Mouse (Mus musculus): ENCODE data around the gene Klhl6. TPM values are rescaled to one million over a fixed set of nuclear protein-coding genes. Genes with fewer than 3 reads are reported as not detected.

Gene Klhl6
- polyA plus RNA-seq, 1 experiment: 3.0 TPM

GRCm38 (mm10) chr16:19908291-19908690 lies 74.5 kb downstream of the Klhl6 start:
- H3K27ac ChIP-seq (ENCODE audit: insufficient read depth, low read depth, low read length): no peak overlapping the region
- TF ChIP-seq CTCF (IDR thresholded peaks at IDR 0.05; ENCODE audit: extremely low read depth, insufficient read length, insufficient replicate concordance, low read depth, low read length) (no peak), POLR2A (IDR thresholded peaks at IDR 0.05; ENCODE audit: low read depth, low read length) (no peak)
- no peaks in the 10 kb centered on the region; the same call in 1 of the 2 replicates for H3K4me1 ChIP-seq (ENCODE audit: control insufficient read depth, insufficient read depth, insufficient read length, low read length)
- H3K36me3 ChIP-seq (ENCODE audit: control insufficient read depth, insufficient read depth, low read length): no peaks in the 10 kb centered on the region
- no peak overlapping the region for H3K4me3 ChIP-seq (ENCODE audit: low read depth, low read length)
- WGBS: 55% methylated on average over 3 of the region's 3 CpGs
- no peaks in the 10 kb centered on the region for H3K27me3 ChIP-seq (ENCODE audit: control insufficient read depth, insufficient read depth, low read length)

GRCm38 (mm10) chr16:19907103-19907502 lies 75.7 kb downstream of the Klhl6 start:
- no peak overlapping the region for H3K27ac ChIP-seq (ENCODE audit: insufficient read depth, low read depth, low read length)
- H3K4me1 ChIP-seq (ENCODE audit: control insufficient read depth, insufficient read depth, insufficient read length, low read length): no peaks in the 10 kb centered on the region; the same call in 1 of the 2 replicates
- no peaks in the 10 kb centered on the region for H3K36me3 ChIP-seq (ENCODE audit: control insufficient read depth, insufficient read depth, low read length)
- H3K27me3 ChIP-seq (ENCODE audit: control insufficient read depth, insufficient read depth, low read length): no peaks in the 10 kb centered on the region
- H3K4me3 ChIP-seq (ENCODE audit: low read depth, low read length): no peak overlapping the region
- TF ChIP-seq POLR2A (IDR thresholded peaks at IDR 0.05; ENCODE audit: low read depth, low read length): no peak
- 42% methylated on average over 2 of the region's 2 CpGs for WGBS

GRCm38 (mm10) chr16:19904734-19905479 lies 77.9 kb downstream of the Klhl6 start:
- TF ChIP-seq POLR2A (IDR thresholded peaks at IDR 0.05; ENCODE audit: low read depth, low read length) (no peak), CTCF (IDR thresholded peaks at IDR 0.05; ENCODE audit: extremely low read depth, insufficient read length, insufficient replicate concordance, low read depth, low read length) (no peak)
- Histone ChIP-seq H3K27me3 (ENCODE audit: control insufficient read depth, insufficient read depth, low read length) (no peaks in the 10 kb centered on the region), H3K4me1 (ENCODE audit: control insufficient read depth, insufficient read depth, insufficient read length, low read length) (no peaks in the 10 kb centered on the region; the same call in 1 of the 2 replicates), H3K36me3 (ENCODE audit: control insufficient read depth, insufficient read depth, low read length) (no peaks in the 10 kb centered on the region), H3K27ac (ENCODE audit: insufficient read depth, low read depth, low read length) (no peak overlapping the region), H3K4me3 (ENCODE audit: low read depth, low read length) (no peak overlapping the region)
- WGBS: 20% methylated on average over 2 of the region's 2 CpGs

- no peak overlapping the region for H3K27ac ChIP-seq (ENCODE audit: insufficient read depth, low read depth, low read length)
- TF ChIP-seq CTCF (IDR thresholded peaks at IDR 0.05; ENCODE audit: extremely low read depth, insufficient read length, insufficient replicate concordance, low read depth, low read length) (no peak), POLR2A (IDR thresholded peaks at IDR 0.05; ENCODE audit: low read depth, low read length) (no peak)
- H3K27me3 ChIP-seq (ENCODE audit: control insufficient read depth, insufficient read depth, low read length): no peaks in the 10 kb centered on the region
- H3K4me3 ChIP-seq (ENCODE audit: low read depth, low read length): no peak overlapping the region
- WGBS: 97% methylated on average over 1 of the region's 1 CpGs
- H3K4me1 ChIP-seq (ENCODE audit: control insufficient read depth, insufficient read depth, insufficient read length, low read length): no peaks in the 10 kb centered on the region; the same call in 1 of the 2 replicates
- H3K36me3 ChIP-seq (ENCODE audit: control insufficient read depth, insufficient read depth, low read length): no peaks in the 10 kb centered on the region
Observed at GRCm38 (mm10) chr16:19903792-19904191, 79.0 kb downstream of the Klhl6 start.

Other genes starting within 250 kb of the Klhl6 start
- 0.10 and 0.27 TPM in 2 replicates for gene B3gnt5, start 222.8 kb downstream of the Klhl6 start, polyA plus RNA-seq (2012; rRNA removed)
- gene Klhl24, start 114.5 kb upstream of the Klhl6 start, polyA plus RNA-seq (2012; rRNA removed): 0.88 and 2.0 TPM in 2 replicates
- gene Yeats2, start 158.0 kb upstream of the Klhl6 start, polyA plus RNA-seq (2012; rRNA removed): 4.5 and 7.3 TPM in 2 replicates

Measured in small intestine, adult 2 months (tissue).